Mouse (Mus musculus): ENCODE measurements around the gene Ksr1.

GRCm38 (mm10) chr11:79133961-79134360 lies 12.2 kb downstream of the Ksr1 start:
- TF ChIP-seq CTCF (IDR thresholded peaks at IDR 0.05; ENCODE audit: low read depth, low read length) (no peak), POLR2A (IDR thresholded peaks at IDR 0.05; ENCODE audit: extremely low read depth, insufficient read depth, low read length) (no peak)

Measured in liver, adult 2 months (tissue).